Mouse (Mus musculus) bone marrow macrophage, adult 2 months (primary cell): Measurements from ENCODE around the gene Ear10.
"Not testable (repeated sequence)": the region's sequence is repeated elsewhere in the genome, so short reads cannot be mapped to it uniquely, and the experiment has no call there.

Source experiments
- CTCF ChIP-seq: IDR thresholded peaks from 2 replicates; pipeline ENCODE4 v1.5.1; 2012; ENCODE audit warnings: low read depth, mild to moderate bottlenecking, low read length, moderate library complexity
- POLR2A ChIP-seq: IDR thresholded peaks from 2 replicates; pipeline ENCODE4 v1.6.1; 2012; ENCODE audit warnings: mild to moderate bottlenecking, low read depth, low read length, borderline replicate concordance

GRCm38 (mm10) chr14:43953382-43953781 is 30.0 kb upstream of the Ear10 start:
- not testable (repeated sequence) for TF ChIP-seq CTCF, POLR2A
